Mouse (Mus musculus) lung, embryonic 14.5 days (tissue): Measurements from ENCODE around the gene Ankrd24. TPM values are rescaled to one million over a fixed set of nuclear protein-coding genes. Genes with fewer than 3 reads are reported as not detected.

Source experiments
- polyA plus RNA-seq: library from polyadenylated mRNA; unstranded; fragments of >200 nt; fragmentation: Nextera tagmentation; extraction: Ambion mirVana; gene quantifications from 2 replicates; pipeline ENCODE4 v1.2.1, GENCODE M21; 2014

Ankrd24 gene
- polyA plus RNA-seq, 1 experiment from 2014 or later = 6.1 TPM

Other genes with a start within 250 kb of the Ankrd24 start
- 57.5 and 67.0 TPM in 2 replicates for gene Dohh, start 244.1 kb upstream of the Ankrd24 start, polyA plus RNA-seq
- gene Gm48551, start 244.1 kb upstream of the Ankrd24 start, polyA plus RNA-seq = 2.8 and 3.8 TPM in 2 replicates
- gene Gm48552, start 239.5 kb upstream of the Ankrd24 start, polyA plus RNA-seq = 1.3 and 1.4 TPM in 2 replicates
- gene Smim24, start 235.5 kb upstream of the Ankrd24 start, polyA plus RNA-seq = 2.8 and 3.3 TPM in 2 replicates
- 86.0 and 86.5 TPM in 2 replicates for gene Nfic, start 172.9 kb upstream of the Ankrd24 start, polyA plus RNA-seq
- 0.09 and 0.30 TPM in 2 replicates for gene Celf5, start 145.8 kb upstream of the Ankrd24 start, polyA plus RNA-seq
- 82.1 and 97.3 TPM in 2 replicates for gene Ncln, start 132.1 kb upstream of the Ankrd24 start, polyA plus RNA-seq
- gene S1pr4, start 128.4 kb upstream of the Ankrd24 start, polyA plus RNA-seq = 1.3 and 1.7 TPM in 2 replicates
- gene Gna15, start 104.3 kb upstream of the Ankrd24 start, polyA plus RNA-seq = 1.1 and 1.7 TPM in 2 replicates
- gene Gna11, start 83.3 kb upstream of the Ankrd24 start, polyA plus RNA-seq = 81.2 and 88.2 TPM in 2 replicates
- 360 and 404 TPM in 2 replicates for gene Aes, start 69.1 kb upstream of the Ankrd24 start, polyA plus RNA-seq
- gene Tle2, start 54.0 kb upstream of the Ankrd24 start, polyA plus RNA-seq = 27.5 and 32.5 TPM in 2 replicates
- 24.1 and 25.2 TPM in 2 replicates for gene Tle6, start 27.5 kb upstream of the Ankrd24 start, polyA plus RNA-seq
- gene BC025920, start 22.3 kb upstream of the Ankrd24 start, polyA plus RNA-seq = 0.58 and 0.61 TPM in 2 replicates
- 35.8 and 39.3 TPM in 2 replicates for gene Sirt6, start 743 bp upstream of the Ankrd24 start, polyA plus RNA-seq
- gene Gm10778, start 20.5 kb downstream of the Ankrd24 start, polyA plus RNA-seq = 4.0 and 4.7 TPM in 2 replicates
- gene Zfp433, start 76.3 kb downstream of the Ankrd24 start, polyA plus RNA-seq = 18.1 and 22.9 TPM in 2 replicates
- gene Gm3055, start 142.6 kb downstream of the Ankrd24 start, polyA plus RNA-seq = 14.2 and 14.4 TPM in 2 replicates
- 3.6 and 4.0 TPM in 2 replicates for gene Gm4767, start 183.6 kb downstream of the Ankrd24 start, polyA plus RNA-seq
- 10.5 and 11.1 TPM in 2 replicates for gene Gm32687, start 235.4 kb downstream of the Ankrd24 start, polyA plus RNA-seq